Mouse (Mus musculus) limb, embryonic 11.5 days (tissue): Measurements from ENCODE around the gene Ppm1h. TPM values are rescaled to one million over a fixed set of nuclear protein-coding genes. Genes with fewer than 3 reads are reported as not detected.

Experiments used
- ATAC-seq: fragments of 200-750 bp; cut with Nextera tagmentation; 2 replicates; pipeline ENCODE4 v1.8.0; 2017; ENCODE audit warnings: low read depth; ENCODE audit not compliant: insufficient number of reproducible peaks, low FRiP score, low TSS enrichment
- DNase-seq: peaks from one replicate; pipeline ENCODE4 v3.0.0-alpha.2; 2015; ENCODE audit warnings: low spot score
- H3K27ac ChIP-seq: fragments of 300-500 bp; sonication (generic); replicated peaks from 2 replicates; pipeline ENCODE4 v1.5.1; 2014; ENCODE audit warnings: low read depth, mild to moderate bottlenecking, low read length
- H3K27me3 ChIP-seq: fragments of 300-500 bp; sonication (generic); 2 replicates; pipeline ENCODE4 v1.6.1; 2014; ENCODE audit warnings: mild to moderate bottlenecking, low read length, mixed read lengths; ENCODE audit not compliant: control insufficient read depth, insufficient read depth
- H3K36me3 ChIP-seq: fragments of 300-500 bp; sonication (generic); 2 replicates; pipeline ENCODE4 v1.6.1; 2014; ENCODE audit warnings: mild to moderate bottlenecking, low read length, moderate library complexity, mixed read lengths; ENCODE audit not compliant: control insufficient read depth, insufficient read depth
- H3K4me1 ChIP-seq: fragments of 300-500 bp; sonication (generic); 2 replicates; pipeline ENCODE4 v1.6.1; 2014; ENCODE audit warnings: low read length, mixed read lengths; ENCODE audit not compliant: control insufficient read depth, insufficient read depth
- H3K4me2 ChIP-seq: fragments of 300-500 bp; sonication (generic); 2 replicates; pipeline ENCODE4 v1.6.1; 2014; ENCODE audit warnings: low read depth, mild to moderate bottlenecking, moderate library complexity; ENCODE audit not compliant: severe bottlenecking
- H3K4me3 ChIP-seq: fragments of 300-500 bp; sonication (generic); 2 replicates; pipeline ENCODE4 v1.5.1; 2014; ENCODE audit warnings: low read depth, low read length
- H3K9ac ChIP-seq: fragments of 300-500 bp; sonication (generic); 2 replicates; pipeline ENCODE4 v1.6.1; 2014; ENCODE audit warnings: mild to moderate bottlenecking, low read length
- H3K9me3 ChIP-seq: fragments of 300-500 bp; sonication (generic); 2 replicates; pipeline ENCODE4 v1.6.1; 2016; ENCODE audit warnings: low read length; ENCODE audit not compliant: control insufficient read depth
- WGBS: fragments of 180-500 bp; shearing (Covaris S2); extraction: QIAGEN DNeasy Blood & Tissue Kit; methylation state at CpG from one replicate; pipeline ENCODE4 v1.1.7; 2014; 5-methylcytosine and 5-hydroxymethylcytosine counted together
- polyA plus RNA-seq: library from polyadenylated mRNA; unstranded; fragments of >200 nt; fragmentation: Nextera tagmentation; extraction: Ambion mirVana; gene quantifications from 2 replicates; pipeline ENCODE4 v1.2.1, GENCODE M21; 2014

The Ppm1h gene
- polyA plus RNA-seq, 1 experiment from 2014 or later, result 5.1 TPM

DNA sequence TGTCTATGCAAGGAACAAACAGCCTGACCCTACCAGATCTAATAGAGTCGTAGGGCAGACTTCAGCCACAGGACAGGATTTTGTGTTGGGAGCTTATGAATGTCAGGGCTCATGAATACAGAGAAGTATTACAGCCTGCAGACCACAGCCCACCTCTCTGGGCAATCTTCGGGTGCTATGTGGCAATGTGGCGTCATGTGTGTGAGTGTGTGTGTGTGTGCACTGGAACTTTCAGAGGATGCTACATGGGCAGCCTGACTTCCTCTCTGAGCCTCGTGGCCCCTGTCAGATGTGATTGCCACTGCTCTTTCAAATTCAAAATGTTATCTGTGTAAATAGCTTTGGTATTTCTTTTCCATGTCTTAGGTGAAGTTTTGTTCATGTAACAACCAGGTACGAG is 266.3 kb downstream of the Ppm1h start:
- Histone ChIP-seq H3K4me3 (no peak overlapping the region), H3K27me3 (no peaks in the 10 kb centered on the region), H3K27ac (no peak overlapping the region), H3K4me2 (no peak overlapping the region), H3K9ac (no peak overlapping the region), H3K4me1 (peaks cover 9% of the 10 kb centered on the region), H3K36me3 (no peaks in the 10 kb centered on the region), H3K9me3 (no peaks in the 10 kb centered on the region)
- ATAC-seq (no peak), DNase-seq (no peak)
- WGBS, result 72% methylated on average over 5 of the region's 5 CpGs

DNA sequence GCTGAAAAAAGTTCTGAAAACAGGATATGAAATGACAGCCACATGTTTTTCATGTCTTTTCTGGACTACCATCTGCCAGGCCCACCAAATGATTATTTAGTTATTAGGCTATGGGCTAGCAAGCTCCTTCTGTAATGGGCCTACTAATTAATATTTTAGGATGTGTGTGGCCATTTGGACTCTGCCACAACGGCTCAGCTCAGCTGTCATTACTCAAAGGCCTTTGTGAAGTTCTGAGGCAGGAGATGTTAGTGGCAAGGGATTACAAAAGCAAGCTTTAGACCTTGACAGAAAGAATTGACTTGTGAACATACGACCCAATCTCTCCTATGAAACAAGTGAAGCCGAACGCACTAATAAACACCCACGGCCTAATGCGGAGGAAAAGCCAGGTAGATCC is 272.4 kb downstream of the Ppm1h start:
- Histone ChIP-seq H3K4me3 (no peak overlapping the region), H3K36me3 (no peaks in the 10 kb centered on the region), H3K9ac (no peak overlapping the region), H3K27me3 (no peaks in the 10 kb centered on the region), H3K27ac (no peak overlapping the region), H3K4me2 (no peak overlapping the region), H3K9me3 (no peaks in the 10 kb centered on the region), H3K4me1 (0 out of 2 replicates have a peak, but pooled peaks cover 3% of the 10 kb centered on the region)
- DNase-seq, result no peak
- 74% methylated on average over 6 of the region's 6 CpGs for WGBS
- ATAC-seq, result no peak

- Histone ChIP-seq H3K9ac (no peak overlapping the region), H3K4me3 (no peak overlapping the region), H3K4me2 (no peak overlapping the region), H3K36me3 (no peaks in the 10 kb centered on the region), H3K27me3 (no peaks in the 10 kb centered on the region), H3K9me3 (no peaks in the 10 kb centered on the region), H3K4me1 (0 out of 2 replicates have a peak, but pooled peaks cover 3% of the 10 kb centered on the region), H3K27ac (no peak overlapping the region)
- ATAC-seq (no peak), DNase-seq (no peak)
- 93% methylated on average over 9 of the region's 9 CpGs for WGBS
Observed at GRCm38 (mm10) chr10:122953576-122953975, 275.0 kb downstream of the Ppm1h start.

DNA sequence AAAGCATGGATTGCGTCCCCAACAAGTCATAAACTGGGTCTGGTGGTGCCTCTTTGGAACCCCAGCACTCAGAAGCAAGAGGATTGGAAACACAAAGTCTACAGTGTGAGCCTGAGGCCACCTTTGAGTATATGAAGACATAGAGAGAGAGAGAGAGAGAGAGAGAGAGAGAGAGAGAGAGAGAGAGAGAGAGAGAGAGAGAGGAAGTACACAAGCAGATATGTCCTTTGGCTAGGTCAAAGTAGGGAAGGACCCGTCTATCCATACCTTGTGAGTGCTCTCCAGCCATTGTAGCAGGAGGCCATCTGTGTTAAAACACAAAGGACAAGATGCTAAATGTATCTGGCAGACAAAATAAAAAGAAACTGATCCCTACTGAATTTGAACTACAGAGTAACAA is 279.4 kb downstream of the Ppm1h start:
- H3K4me3 ChIP-seq, result no peak overlapping the region
- no peaks in the 10 kb centered on the region for H3K9me3 ChIP-seq
- no peak for ATAC-seq
- DNase-seq, result no peak
- WGBS, result 82% methylated on average over 2 of the region's 2 CpGs
- no peaks in the 10 kb centered on the region for H3K36me3 ChIP-seq
- no peak overlapping the region for H3K27ac ChIP-seq
- H3K27me3 ChIP-seq, result no peaks in the 10 kb centered on the region
- H3K9ac ChIP-seq, result no peak overlapping the region
- peaks cover 12% of the 10 kb centered on the region; the same call in 1 of the 2 replicates for H3K4me1 ChIP-seq
- H3K4me2 ChIP-seq, result no peak overlapping the region

DNA sequence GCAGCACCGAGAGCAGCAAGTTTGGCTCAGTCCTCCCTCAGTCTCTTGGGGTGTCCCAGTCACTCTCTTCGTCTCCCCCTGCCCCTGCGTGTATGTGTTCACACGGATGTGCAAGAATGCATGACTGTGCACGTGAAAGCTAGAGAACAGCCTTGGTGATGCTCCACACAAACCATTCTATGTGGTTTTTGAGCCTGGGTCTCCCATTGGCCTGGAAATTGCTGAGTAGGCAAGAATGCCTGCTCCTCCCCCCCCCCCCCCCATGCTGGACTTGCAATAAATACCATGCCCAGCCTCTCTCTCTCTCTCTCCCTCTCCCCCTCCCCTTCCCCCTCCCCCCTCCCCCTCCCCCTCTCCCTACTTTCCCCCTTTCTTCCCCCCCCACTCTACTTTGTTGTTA is 280.1 kb downstream of the Ppm1h start:
- Histone ChIP-seq H3K36me3 (no peaks in the 10 kb centered on the region), H3K9me3 (no peaks in the 10 kb centered on the region), H3K27me3 (no peaks in the 10 kb centered on the region), H3K27ac (no peak overlapping the region), H3K4me1 (peaks cover 18% of the 10 kb centered on the region), H3K4me3 (no peak overlapping the region), H3K4me2 (no peak overlapping the region), H3K9ac (no peak overlapping the region)
- ATAC-seq (no peak), DNase-seq (no peak)
- WGBS, result 90% methylated on average over 5 of the region's 5 CpGs

- Histone ChIP-seq H3K27ac (no peak overlapping the region), H3K9ac (no peak overlapping the region), H3K36me3 (no peaks in the 10 kb centered on the region), H3K4me2 (no peak overlapping the region), H3K4me3 (no peak overlapping the region), H3K4me1 (peaks cover 18% of the 10 kb centered on the region), H3K27me3 (no peaks in the 10 kb centered on the region), H3K9me3 (no peaks in the 10 kb centered on the region)
- ATAC-seq (no peak), DNase-seq (no peak)
- WGBS, result 87% methylated on average over 16 of the region's 16 CpGs
Observed at GRCm38 (mm10) chr10:122960216-122960615, 281.7 kb downstream of the Ppm1h start.

- DNase-seq (no peak), ATAC-seq (peak; percentile 22; the same call in 1 of the 2 replicates)
- Histone ChIP-seq H3K4me2 (no peak overlapping the region), H3K27me3 (no peaks in the 10 kb centered on the region), H3K36me3 (no peaks in the 10 kb centered on the region), H3K27ac (no peak overlapping the region), H3K4me1 (peaks cover 18% of the 10 kb centered on the region), H3K9me3 (no peaks in the 10 kb centered on the region), H3K9ac (no peak overlapping the region), H3K4me3 (no peak overlapping the region)
- WGBS, result 64% methylated on average over 16 of the region's 16 CpGs
Observed at GRCm38 (mm10) chr10:122960738-122961137, 282.2 kb downstream of the Ppm1h start.

- no peak for ATAC-seq
- no peak for DNase-seq
- Histone ChIP-seq H3K36me3 (no peaks in the 10 kb centered on the region), H3K27ac (no peak overlapping the region), H3K9me3 (no peaks in the 10 kb centered on the region), H3K9ac (no peak overlapping the region), H3K4me3 (no peak overlapping the region), H3K4me1 (peaks cover 18% of the 10 kb centered on the region), H3K4me2 (no peak overlapping the region), H3K27me3 (no peaks in the 10 kb centered on the region)
- WGBS, result 53% methylated on average over 9 of the region's 9 CpGs
Observed at GRCm38 (mm10) chr10:122961494-122961893, 282.9 kb downstream of the Ppm1h start.

DNA sequence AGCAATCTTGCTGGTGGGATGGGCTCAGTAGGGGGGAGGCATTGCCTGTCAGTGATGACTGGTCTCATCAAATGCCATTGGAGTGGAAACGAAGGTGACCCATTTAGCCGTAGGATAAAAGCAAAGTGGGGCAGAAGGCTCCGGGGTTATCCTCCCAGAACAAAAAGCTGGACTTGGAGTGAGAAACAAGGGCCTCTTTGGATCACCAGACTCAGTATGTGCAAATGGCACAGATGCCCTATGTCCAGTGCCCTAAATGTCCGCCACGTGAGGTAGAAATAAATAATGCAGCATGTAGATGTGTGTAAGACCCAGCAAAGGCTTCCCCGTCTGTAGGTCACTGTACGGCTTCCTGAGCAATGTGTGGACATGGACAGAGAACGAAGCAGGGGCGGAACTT is 284.1 kb downstream of the Ppm1h start:
- Histone ChIP-seq H3K27ac (no peak overlapping the region), H3K4me3 (no peak overlapping the region), H3K9ac (no peak overlapping the region), H3K36me3 (no peaks in the 10 kb centered on the region), H3K27me3 (no peaks in the 10 kb centered on the region), H3K9me3 (no peaks in the 10 kb centered on the region), H3K4me2 (no peak overlapping the region), H3K4me1 (peaks cover 18% of the 10 kb centered on the region)
- DNase-seq (no peak), ATAC-seq (no peak)
- WGBS, result 68% methylated on average over 8 of the region's 9 CpGs
